Mouse (Mus musculus): ENCODE data around the gene Nrg4. TPM values are rescaled to one million over a fixed set of nuclear protein-coding genes. Genes with fewer than 3 reads are reported as not detected.
"Not testable (repeated sequence)": the region's sequence is repeated elsewhere in the genome, so short reads cannot be mapped to it uniquely, and the experiment has no call there.

Nrg4 gene
- polyA plus RNA-seq, 2 experiments: 1.1 to 1.6 TPM

- no peaks in the 10 kb centered on the region for H3K4me1 ChIP-seq (ENCODE audit: control insufficient read depth, insufficient read depth, low read length)
- H3K4me3 ChIP-seq (replicated peaks; ENCODE audit: low read length): no peak overlapping the region
- ATAC-seq (ENCODE audit: low FRiP score, low read depth) (no peak), DNase-seq (ENCODE audit: low spot score) (no peak)
- H3K9ac ChIP-seq (ENCODE audit: low read depth, low read length, severe bottlenecking): no peak overlapping the region
- no peak overlapping the region for H3K27ac ChIP-seq (replicated peaks; ENCODE audit: low read depth, low read length)
- WGBS: 83% methylated on average over 5 of the region's 5 CpGs
- no peaks in the 10 kb centered on the region for H3K27me3 ChIP-seq (ENCODE audit: control insufficient read depth, insufficient read depth, low read length)
- no peak for TF ChIP-seq POLR2A (IDR thresholded peaks at IDR 0.05; ENCODE audit: borderline replicate concordance, extremely low read depth, insufficient read depth, insufficient read length)
- H3K9me3 ChIP-seq (ENCODE audit: control insufficient read depth, low read length): no peaks in the 10 kb centered on the region
- no peak overlapping the region for H3K4me2 ChIP-seq (replicated peaks; ENCODE audit: low read depth, low read length, severe bottlenecking)
- no peaks in the 10 kb centered on the region for H3K36me3 ChIP-seq (ENCODE audit: control insufficient read depth, insufficient read depth, low read length)
Observed at GRCm38 (mm10) chr9:55240852-55241251, 85.8 kb downstream of the Nrg4 start.

GRCm38 (mm10) chr9:55236235-55237165, 90.1 kb downstream of the Nrg4 start:
- Histone ChIP-seq H3K4me2 (replicated peaks; ENCODE audit: low read depth, low read length, severe bottlenecking) (no peak overlapping the region), H3K9ac (ENCODE audit: low read depth, low read length, severe bottlenecking) (no peak overlapping the region), H3K9me3 (ENCODE audit: control insufficient read depth, low read length) (no peaks in the 10 kb centered on the region), H3K4me3 (replicated peaks; ENCODE audit: low read length) (no peak overlapping the region), H3K27ac (replicated peaks; ENCODE audit: low read depth, low read length) (no peak overlapping the region), H3K36me3 (ENCODE audit: control insufficient read depth, insufficient read depth, low read length) (no peaks in the 10 kb centered on the region), H3K27me3 (ENCODE audit: control insufficient read depth, insufficient read depth, low read length) (no peaks in the 10 kb centered on the region), H3K4me1 (ENCODE audit: control insufficient read depth, insufficient read depth, low read length) (no peaks in the 10 kb centered on the region)
- no peak for DNase-seq (ENCODE audit: low spot score)
- 66% methylated on average over 13 of the region's 13 CpGs for WGBS
- ATAC-seq (ENCODE audit: low FRiP score, low read depth): no peak
- TF ChIP-seq POLR2A (IDR thresholded peaks at IDR 0.05; ENCODE audit: borderline replicate concordance, extremely low read depth, insufficient read depth, insufficient read length): no peak

GRCm38 (mm10) chr9:55233076-55233475, 93.6 kb downstream of the Nrg4 start:
- H3K27me3 ChIP-seq (ENCODE audit: control insufficient read depth, insufficient read depth, low read length); H3K36me3 ChIP-seq (ENCODE audit: control insufficient read depth, insufficient read depth, low read length): not testable (repeated sequence)

GRCm38 (mm10) chr9:55232586-55232985, 94.1 kb downstream of the Nrg4 start:
- H3K27ac ChIP-seq (replicated peaks; ENCODE audit: low read depth, low read length): no peak overlapping the region
- H3K36me3 ChIP-seq (ENCODE audit: control insufficient read depth, insufficient read depth, low read length): no peaks in the 10 kb centered on the region
- H3K9ac ChIP-seq (ENCODE audit: low read depth, low read length, severe bottlenecking): no peak overlapping the region
- H3K4me3 ChIP-seq (replicated peaks; ENCODE audit: low read length): no peak overlapping the region
- H3K9me3 ChIP-seq (ENCODE audit: control insufficient read depth, low read length): no peaks in the 10 kb centered on the region
- no peaks in the 10 kb centered on the region for H3K4me1 ChIP-seq (ENCODE audit: control insufficient read depth, insufficient read depth, low read length)
- DNase-seq (ENCODE audit: low spot score) (no peak), ATAC-seq (ENCODE audit: low FRiP score, low read depth) (no peak)
- H3K4me2 ChIP-seq (replicated peaks; ENCODE audit: low read depth, low read length, severe bottlenecking): no peak overlapping the region
- 89% methylated on average over 7 of the region's 7 CpGs for WGBS
- H3K27me3 ChIP-seq (ENCODE audit: control insufficient read depth, insufficient read depth, low read length): no peaks in the 10 kb centered on the region
- TF ChIP-seq POLR2A (IDR thresholded peaks at IDR 0.05; ENCODE audit: borderline replicate concordance, extremely low read depth, insufficient read depth, insufficient read length): no peak

More at GRCm38 (mm10) chr9:55233076-55233475, 93.6 kb downstream of the Nrg4 start:
- DNase-seq (ENCODE audit: low spot score); H3K9ac ChIP-seq (ENCODE audit: low read depth, low read length, severe bottlenecking); H3K4me2 ChIP-seq (replicated peaks; ENCODE audit: low read depth, low read length, severe bottlenecking); H3K27ac ChIP-seq (replicated peaks; ENCODE audit: low read depth, low read length); H3K9me3 ChIP-seq (ENCODE audit: control insufficient read depth, low read length); ATAC-seq (ENCODE audit: low FRiP score, low read depth); H3K4me1 ChIP-seq (ENCODE audit: control insufficient read depth, insufficient read depth, low read length); H3K4me3 ChIP-seq (replicated peaks; ENCODE audit: low read length): not testable (repeated sequence)
- WGBS: 63% methylated on average over 11 of the region's 11 CpGs

- no peak for TF ChIP-seq POLR2A (IDR thresholded peaks at IDR 0.05; ENCODE audit: borderline replicate concordance, extremely low read depth, insufficient read depth, insufficient read length)
- ATAC-seq (ENCODE audit: low FRiP score, low read depth): no peak
- DNase-seq (ENCODE audit: low spot score): no peak
Observed at GRCm38 (mm10) chr9:55232110-55232509, 94.5 kb downstream of the Nrg4 start.

More at GRCm38 (mm10) chr9:55232110-55232509, 94.5 kb downstream of the Nrg4 start:
- Histone ChIP-seq H3K4me1 (ENCODE audit: control insufficient read depth, insufficient read depth, low read length) (no peaks in the 10 kb centered on the region), H3K9me3 (ENCODE audit: control insufficient read depth, low read length) (no peaks in the 10 kb centered on the region), H3K27me3 (ENCODE audit: control insufficient read depth, insufficient read depth, low read length) (no peaks in the 10 kb centered on the region), H3K36me3 (ENCODE audit: control insufficient read depth, insufficient read depth, low read length) (no peaks in the 10 kb centered on the region), H3K27ac (replicated peaks; ENCODE audit: low read depth, low read length) (no peak overlapping the region), H3K4me2 (replicated peaks; ENCODE audit: low read depth, low read length, severe bottlenecking) (no peak overlapping the region), H3K4me3 (replicated peaks; ENCODE audit: low read length) (no peak overlapping the region), H3K9ac (ENCODE audit: low read depth, low read length, severe bottlenecking) (no peak overlapping the region)
- 91% methylated on average over 5 of the region's 5 CpGs for WGBS

Data from limb, embryonic 14.5 days (tissue).